Mouse (Mus musculus): Measurements from ENCODE around the gene Ubap2. TPM values are rescaled to one million over a fixed set of nuclear protein-coding genes. Genes with fewer than 3 reads are reported as not detected.

The Ubap2 gene
- polyA plus RNA-seq (2014; fragmentation: Illumina TruSeq; extraction: RNeasy Lipid Tissue Mini Kit (QIAGEN cat#74804); ENCODE audit: low read depth, low replicate concordance), result 42.6 TPM

DNA sequence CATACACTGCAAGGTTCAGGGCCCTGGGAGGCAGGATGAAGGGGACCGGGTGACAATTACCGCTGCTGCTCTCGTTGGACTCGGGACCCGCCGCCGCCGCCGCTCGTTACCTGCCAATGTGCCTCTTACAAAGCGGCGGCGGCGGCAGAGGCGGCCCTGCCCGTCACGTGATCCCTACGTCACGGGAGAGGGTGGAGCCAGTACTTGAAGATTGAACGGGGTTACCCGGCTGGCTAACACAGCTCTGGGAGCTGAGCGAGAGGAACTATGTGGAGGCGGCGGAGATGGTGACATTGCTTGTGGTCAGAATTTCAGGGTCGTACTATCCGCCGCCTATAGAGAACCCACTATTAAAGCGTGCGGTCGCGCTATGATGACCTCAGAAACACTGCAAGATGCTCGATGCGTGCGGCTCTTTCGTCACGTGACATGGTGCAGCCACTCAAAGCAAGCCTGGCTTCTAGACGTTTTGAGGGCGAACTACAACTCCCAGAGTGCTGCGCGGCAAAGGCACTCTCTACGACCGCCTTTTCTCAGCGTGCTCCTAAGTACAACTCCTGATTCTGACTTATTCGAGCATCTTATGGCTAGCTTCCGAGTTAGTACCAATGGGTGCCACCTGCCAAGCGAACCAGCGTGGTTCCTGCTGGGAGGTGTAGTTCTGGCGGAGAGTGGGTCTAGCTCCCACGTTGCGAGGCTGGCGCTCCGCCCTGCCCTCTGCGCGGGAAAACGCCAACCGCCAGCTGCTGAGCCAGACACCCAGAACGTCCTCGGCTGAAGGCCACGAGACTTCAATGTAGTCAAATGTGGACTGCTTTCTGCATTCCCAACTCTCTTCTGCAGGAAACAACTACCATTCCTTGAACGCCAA is at the start of gene Ubap2:
TSS of gene Ubap2 (minus strand) at position 165 of the 871 bp plus-strand sequence.

GRCm38 (mm10) chr4:41314141-41315129 is 39.5 kb upstream of the Ubap2 start, which contains the start of gene Dcaf12:
TSS of gene Dcaf12 (minus strand) at chr4:41314889.

Other genes starting within 250 kb of the Ubap2 start
- 41.4 TPM for gene Aqp7, start 227.0 kb downstream of the Ubap2 start, polyA plus RNA-seq (2014; fragmentation: Illumina TruSeq; extraction: RNeasy Lipid Tissue Mini Kit (QIAGEN cat#74804); ENCODE audit: low read depth, low replicate concordance)
- not detected for gene Aqp3, start 177.0 kb downstream of the Ubap2 start, polyA plus RNA-seq (2014; fragmentation: Illumina TruSeq; extraction: RNeasy Lipid Tissue Mini Kit (QIAGEN cat#74804); ENCODE audit: low read depth, low replicate concordance)
- 29.2 TPM for gene Nol6, start 150.7 kb downstream of the Ubap2 start, polyA plus RNA-seq (2014; fragmentation: Illumina TruSeq; extraction: RNeasy Lipid Tissue Mini Kit (QIAGEN cat#74804); ENCODE audit: low read depth, low replicate concordance)
- gene Ube2r2, start 139.4 kb downstream of the Ubap2 start, polyA plus RNA-seq (2014; fragmentation: Illumina TruSeq; extraction: RNeasy Lipid Tissue Mini Kit (QIAGEN cat#74804); ENCODE audit: low read depth, low replicate concordance), result 105 TPM
- gene Dcaf12, start 39.7 kb upstream of the Ubap2 start, polyA plus RNA-seq (2014; fragmentation: Illumina TruSeq; extraction: RNeasy Lipid Tissue Mini Kit (QIAGEN cat#74804); ENCODE audit: low read depth, low replicate concordance), result 33.1 TPM
- 33.3 TPM for gene Ubap1, start 73.9 kb upstream of the Ubap2 start, polyA plus RNA-seq (2014; fragmentation: Illumina TruSeq; extraction: RNeasy Lipid Tissue Mini Kit (QIAGEN cat#74804); ENCODE audit: low read depth, low replicate concordance)
- 1.4 TPM for gene Kif24, start 189.7 kb upstream of the Ubap2 start, polyA plus RNA-seq (2014; fragmentation: Illumina TruSeq; extraction: RNeasy Lipid Tissue Mini Kit (QIAGEN cat#74804); ENCODE audit: low read depth, low replicate concordance)
- gene Nudt2, start 190.0 kb upstream of the Ubap2 start, polyA plus RNA-seq (2014; fragmentation: Illumina TruSeq; extraction: RNeasy Lipid Tissue Mini Kit (QIAGEN cat#74804); ENCODE audit: low read depth, low replicate concordance), result 29.5 TPM
- 11.5 TPM for gene AI464131, start 227.9 kb upstream of the Ubap2 start, polyA plus RNA-seq (2014; fragmentation: Illumina TruSeq; extraction: RNeasy Lipid Tissue Mini Kit (QIAGEN cat#74804); ENCODE audit: low read depth, low replicate concordance)
- gene 1110017D15Rik, start 242.2 kb upstream of the Ubap2 start, polyA plus RNA-seq (2014; fragmentation: Illumina TruSeq; extraction: RNeasy Lipid Tissue Mini Kit (QIAGEN cat#74804); ENCODE audit: low read depth, low replicate concordance), result 17.3 TPM